Mouse (Mus musculus) midbrain, embryonic 14.5 days (tissue): Measurements from ENCODE around the gene Gm11733. TPM values are rescaled to one million over a fixed set of nuclear protein-coding genes. Genes with fewer than 3 reads are reported as not detected.

Experiments used
- ATAC-seq: fragments of 200-750 bp; cut with Nextera tagmentation; 2 replicates; pipeline ENCODE4 v1.8.0; 2017; ENCODE audit warnings: moderate number of reproducible peaks, moderate library complexity; ENCODE audit not compliant: low FRiP score, low TSS enrichment
- DNase-seq: peaks from one replicate; pipeline ENCODE4 v3.0.0-alpha.2; 2015
- H3K27ac ChIP-seq: fragments of 300-500 bp; sonication (generic); replicated peaks from 2 replicates; pipeline ENCODE4 v1.5.1; 2014; ENCODE audit warnings: mild to moderate bottlenecking, low read depth, low read length, moderate library complexity
- H3K27me3 ChIP-seq: fragments of 300-500 bp; sonication (generic); 2 replicates; pipeline ENCODE4 v1.6.1; 2014; ENCODE audit warnings: low read length, control low read depth, mixed read lengths; ENCODE audit not compliant: control insufficient read depth, insufficient read depth
- H3K36me3 ChIP-seq: fragments of 300-500 bp; sonication (generic); 2 replicates; pipeline ENCODE4 v1.6.1; 2014; ENCODE audit warnings: low read length, control low read depth; ENCODE audit not compliant: control insufficient read depth, insufficient read depth
- H3K4me1 ChIP-seq: fragments of 300-500 bp; sonication (generic); 2 replicates; pipeline ENCODE4 v1.6.1; 2014; ENCODE audit warnings: mild to moderate bottlenecking, antibody characterized with exemption, low read length, control low read depth; ENCODE audit not compliant: control insufficient read depth, insufficient read depth
- H3K4me2 ChIP-seq: fragments of 300-500 bp; sonication (generic); 2 replicates; pipeline ENCODE4 v1.6.1; 2014; ENCODE audit warnings: mild to moderate bottlenecking, low read length, moderate library complexity
- H3K4me3 ChIP-seq: fragments of 300-500 bp; sonication (generic); replicated peaks from 2 replicates; pipeline ENCODE4 v1.5.1; 2014; ENCODE audit warnings: low read depth, low read length
- H3K9ac ChIP-seq: fragments of 300-500 bp; sonication (generic); replicated peaks from 2 replicates; pipeline ENCODE4 v1.6.1; 2014; ENCODE audit warnings: mild to moderate bottlenecking, low read length, moderate library complexity
- H3K9me3 ChIP-seq: fragments of 300-500 bp; sonication (generic); 2 replicates; pipeline ENCODE4 v1.6.1; 2016; ENCODE audit warnings: low read length, control low read depth, mixed read lengths; ENCODE audit not compliant: control insufficient read depth
- WGBS: fragments of 180-500 bp; shearing (Covaris S2); extraction: QIAGEN DNeasy Blood & Tissue Kit; methylation state at CpG from one replicate; pipeline ENCODE4 v1.1.7; 2014; 5-methylcytosine and 5-hydroxymethylcytosine counted together
- polyA plus RNA-seq: library from polyadenylated mRNA; unstranded; fragments of >200 nt; fragmentation: Nextera tagmentation; extraction: Ambion mirVana; gene quantifications from 2 replicates; pipeline ENCODE4 v1.2.1, GENCODE M21; 2014

Gm11733 gene
- polyA plus RNA-seq, 1 experiment from 2014 or later, result 0.12 TPM

DNA sequence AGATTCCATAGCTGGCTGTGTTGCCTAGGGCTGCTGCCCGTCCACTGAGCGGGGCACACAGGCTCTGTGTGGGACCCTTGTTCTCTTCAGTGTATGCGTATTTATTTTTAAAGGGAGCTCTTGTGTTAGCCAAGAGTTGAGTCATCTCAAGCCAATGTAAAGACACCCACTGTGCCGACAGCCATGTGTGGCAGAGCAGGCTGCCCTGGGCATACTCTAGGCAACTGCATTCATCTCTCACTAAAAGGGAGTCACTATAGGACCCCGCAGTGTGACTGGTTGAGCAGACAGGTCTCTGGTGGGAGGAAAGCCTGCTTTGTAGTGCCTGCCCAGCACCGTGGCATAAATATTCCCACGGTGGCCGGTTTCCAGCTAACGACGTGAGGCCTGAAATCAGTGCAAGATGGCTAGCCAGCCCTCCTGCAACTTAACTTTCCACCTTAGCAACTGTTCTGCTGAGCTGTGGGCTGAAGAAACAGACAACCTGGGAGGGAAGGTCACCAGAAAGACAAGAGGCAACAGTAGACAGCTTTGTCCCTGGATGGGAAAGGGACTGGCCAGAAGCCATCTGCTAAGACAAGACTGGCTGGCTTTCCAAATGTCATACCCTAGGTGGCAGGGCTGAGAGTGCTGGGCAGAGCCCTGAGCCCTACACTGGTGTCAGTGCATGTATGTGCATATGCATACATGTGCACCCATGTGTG is 31.7 kb downstream of the Gm11733 start:
- no peak overlapping the region for H3K9ac ChIP-seq
- DNase-seq, result peak; percentile 37
- H3K27ac ChIP-seq, result no peak overlapping the region
- no peaks in the 10 kb centered on the region for H3K4me1 ChIP-seq
- H3K27me3 ChIP-seq, result no peaks in the 10 kb centered on the region
- no peak for ATAC-seq
- H3K9me3 ChIP-seq, result no peaks in the 10 kb centered on the region
- H3K4me2 ChIP-seq, result no peak overlapping the region
- no peaks in the 10 kb centered on the region for H3K36me3 ChIP-seq
- no peak overlapping the region for H3K4me3 ChIP-seq
- 74% methylated on average over 10 of the region's 10 CpGs for WGBS

DNA sequence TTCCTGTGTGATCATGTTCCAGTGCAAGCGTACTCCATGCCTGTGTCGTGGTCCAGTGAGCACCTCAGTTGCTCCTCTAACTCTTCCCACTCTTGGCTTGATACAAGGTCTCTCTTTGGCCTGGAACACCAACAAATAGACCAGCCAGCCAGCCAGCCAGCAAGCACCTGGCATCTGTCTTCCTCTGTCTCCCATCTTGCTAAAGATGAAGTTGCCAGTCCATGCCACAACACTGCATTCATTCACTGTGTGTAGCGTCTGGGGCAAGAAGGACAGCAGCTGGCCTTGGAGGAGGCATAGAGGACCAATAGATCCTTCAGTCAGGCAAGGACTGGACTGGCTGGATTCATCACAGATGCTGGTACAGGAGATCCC is 32.2 kb downstream of the Gm11733 start:
- Histone ChIP-seq H3K4me1 (no peaks in the 10 kb centered on the region), H3K36me3 (no peaks in the 10 kb centered on the region), H3K27ac (no peak overlapping the region), H3K4me2 (no peak overlapping the region), H3K4me3 (no peak overlapping the region), H3K27me3 (no peaks in the 10 kb centered on the region), H3K9ac (no peak overlapping the region), H3K9me3 (no peaks in the 10 kb centered on the region)
- ATAC-seq (no peak), DNase-seq (no peak)
- 90% methylated on average over 3 of the region's 3 CpGs for WGBS

DNA sequence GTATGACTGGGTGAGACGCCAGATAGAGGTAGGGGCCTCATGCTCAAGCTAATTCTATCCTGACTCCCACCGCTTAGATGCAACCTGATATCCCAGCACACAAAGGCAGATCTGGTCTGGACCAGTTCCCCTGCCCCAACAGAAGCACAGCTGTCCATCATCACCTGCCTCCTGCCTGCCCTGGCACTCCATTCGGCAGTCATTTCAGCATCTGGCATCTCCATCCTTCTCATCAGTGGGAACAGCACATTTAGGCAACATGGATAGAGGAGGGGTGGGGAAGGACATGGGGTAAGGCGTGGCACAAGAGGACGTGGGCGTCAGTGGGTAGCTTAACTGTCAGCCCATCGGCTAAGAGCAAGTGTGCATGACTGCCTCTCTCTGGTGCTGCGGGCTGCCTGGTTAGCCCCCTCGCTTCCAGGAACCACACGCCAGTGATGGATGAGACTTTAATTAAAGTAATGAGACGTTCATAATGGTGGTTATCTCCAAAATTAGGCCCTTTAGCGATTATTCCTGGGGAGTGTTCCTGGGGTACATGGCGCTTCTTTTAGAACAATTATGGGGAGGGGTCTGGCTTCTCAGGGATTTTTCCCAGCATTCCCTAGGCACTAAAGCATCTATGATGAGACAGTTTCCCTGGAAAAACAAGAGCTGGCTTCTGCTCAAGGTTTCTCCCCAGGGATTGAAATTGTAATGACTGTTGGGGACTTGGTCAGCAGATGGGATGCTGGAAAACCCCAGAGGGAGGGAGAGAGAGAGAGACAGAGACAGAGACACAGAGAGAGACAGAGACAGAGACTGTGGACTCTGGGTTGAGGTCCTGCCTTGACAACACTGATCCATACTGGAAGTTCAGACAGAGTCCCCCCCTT is 38.0 kb downstream of the Gm11733 start:
- H3K36me3 ChIP-seq, result no peaks in the 10 kb centered on the region
- ATAC-seq (no peak), DNase-seq (no peak)
- H3K4me1 ChIP-seq, result peaks cover 22% of the 10 kb centered on the region
- no peak overlapping the region for H3K4me2 ChIP-seq
- peak overlapping the region; percentile 47; the same call in 1 of the 2 replicates for H3K27ac ChIP-seq
- no peaks in the 10 kb centered on the region for H3K27me3 ChIP-seq
- H3K4me3 ChIP-seq, result no peak overlapping the region
- WGBS, result 70% methylated on average over 13 of the region's 13 CpGs
- no peak overlapping the region for H3K9ac ChIP-seq
- no peaks in the 10 kb centered on the region for H3K9me3 ChIP-seq

- 50% methylated on average over 16 of the region's 16 CpGs for WGBS
- Histone ChIP-seq H3K9ac (no peak overlapping the region), H3K4me2 (no peak overlapping the region)
Observed at GRCm38 (mm10) chr11:117522879-117523519, 38.8 kb downstream of the Gm11733 start.

DNA sequence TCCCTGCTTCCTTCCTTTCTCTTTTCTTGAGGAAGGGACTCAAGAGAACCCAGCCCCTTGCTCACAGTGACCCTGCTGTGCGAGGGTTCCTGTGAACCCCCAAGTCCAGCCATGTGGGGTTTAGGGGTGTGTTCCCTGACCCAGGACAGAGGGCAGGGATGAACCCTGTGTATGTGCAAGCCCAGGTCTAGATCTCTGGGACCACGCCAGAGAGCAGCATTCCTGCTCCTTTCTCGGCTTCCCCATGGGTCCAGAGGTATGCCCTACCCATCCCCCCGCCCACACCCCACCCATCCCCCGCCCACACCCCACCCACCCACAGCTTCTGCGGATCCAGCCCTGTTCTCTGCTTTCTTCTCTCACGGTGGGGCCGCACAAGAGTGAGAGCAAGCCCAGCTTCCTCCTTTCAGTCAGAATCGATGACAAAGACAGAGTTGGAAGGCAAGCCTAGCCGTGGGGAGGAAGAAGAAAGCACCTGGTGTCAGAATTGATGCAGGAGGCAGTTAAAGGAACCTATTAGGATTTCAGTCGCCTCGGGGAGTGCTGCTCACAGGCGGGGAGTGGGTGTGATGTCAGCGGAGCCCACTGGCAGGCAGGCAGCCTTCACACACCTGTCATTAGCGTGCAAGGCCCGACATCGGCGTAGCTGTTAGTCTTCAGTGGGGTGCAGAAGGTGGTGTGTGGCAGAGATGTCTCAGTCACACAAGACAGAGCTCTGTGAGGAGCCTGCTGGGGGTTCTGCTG is 41.6 kb downstream of the Gm11733 start:
- Histone ChIP-seq H3K9me3 (no peaks in the 10 kb centered on the region), H3K27me3 (no peaks in the 10 kb centered on the region), H3K36me3 (no peaks in the 10 kb centered on the region), H3K4me2 (no peak overlapping the region), H3K27ac (peak overlapping the region; percentile 74), H3K4me1 (peaks cover 22% of the 10 kb centered on the region), H3K4me3 (no peak overlapping the region), H3K9ac (no peak overlapping the region; the same call in 1 of the 2 replicates)
- no peak for ATAC-seq
- 28% methylated on average over 18 of the region's 18 CpGs for WGBS
- peak; percentile 70 for DNase-seq

More at GRCm38 (mm10) chr11:117522879-117523519, 38.8 kb downstream of the Gm11733 start:
- peak overlapping the region; percentile 47 for H3K27ac ChIP-seq
- no peaks in the 10 kb centered on the region for H3K27me3 ChIP-seq
- ATAC-seq (peak; percentile 60), DNase-seq (peak; percentile 74)
- H3K4me1 ChIP-seq, result peaks cover 22% of the 10 kb centered on the region
- H3K36me3 ChIP-seq, result no peaks in the 10 kb centered on the region
- no peak overlapping the region for H3K4me3 ChIP-seq
- H3K9me3 ChIP-seq, result no peaks in the 10 kb centered on the region

DNA sequence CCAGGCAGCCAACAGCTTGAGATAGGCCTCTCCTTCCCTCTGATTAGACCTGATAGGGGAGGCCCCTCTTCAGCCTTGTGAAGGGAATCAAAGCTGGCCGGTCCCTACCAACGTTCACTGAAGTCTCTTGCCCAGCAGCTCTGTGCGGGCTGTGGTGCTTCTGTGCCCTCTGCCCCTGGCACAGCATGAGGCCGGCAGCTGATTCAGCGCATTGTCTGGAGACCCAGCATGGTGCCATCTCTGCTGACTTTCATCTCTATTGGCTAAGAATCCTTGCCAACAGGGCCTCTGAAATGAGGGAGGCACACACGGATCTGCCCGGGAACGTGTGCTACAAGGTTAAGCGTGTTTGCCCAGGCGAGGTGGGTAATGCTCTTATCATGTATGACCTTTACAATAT is 48.2 kb downstream of the Gm11733 start:
- WGBS, result 19% methylated on average over 10 of the region's 10 CpGs
- DNase-seq, result no peak
- Histone ChIP-seq H3K9ac (no peak overlapping the region), H3K27ac (peak overlapping the region; percentile 32; the same call in 1 of the 2 replicates), H3K4me1 (peaks cover 15% of the 10 kb centered on the region), H3K36me3 (no peaks in the 10 kb centered on the region), H3K27me3 (no peaks in the 10 kb centered on the region), H3K9me3 (no peaks in the 10 kb centered on the region), H3K4me2 (no peak overlapping the region), H3K4me3 (no peak overlapping the region)
- ATAC-seq, result no peak

DNA sequence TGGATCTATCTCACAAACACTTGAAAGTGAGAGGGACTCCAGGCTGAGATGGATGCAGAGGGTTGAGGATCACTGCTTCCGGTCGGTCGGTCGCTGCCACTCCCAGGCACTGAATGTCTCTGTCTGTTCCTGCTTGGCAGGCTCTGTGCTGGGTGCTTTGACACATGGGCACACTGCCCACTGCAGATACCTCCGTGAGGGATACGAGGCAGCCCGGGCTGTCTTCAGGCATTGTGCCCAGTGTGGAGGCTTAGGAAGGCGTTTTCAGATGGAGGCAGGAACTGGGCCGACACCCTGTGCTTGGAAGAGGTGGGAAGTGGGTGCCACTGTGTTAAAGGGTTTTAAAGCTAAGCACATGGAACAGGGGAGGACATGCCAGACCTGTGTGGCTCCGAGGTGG is 50.7 kb downstream of the Gm11733 start:
- no peaks in the 10 kb centered on the region for H3K36me3 ChIP-seq
- no peak overlapping the region for H3K9ac ChIP-seq
- H3K9me3 ChIP-seq, result no peaks in the 10 kb centered on the region
- no peaks in the 10 kb centered on the region for H3K27me3 ChIP-seq
- no peak overlapping the region for H3K27ac ChIP-seq
- H3K4me2 ChIP-seq, result no peak overlapping the region
- H3K4me3 ChIP-seq, result no peak overlapping the region
- H3K4me1 ChIP-seq, result peaks cover 25% of the 10 kb centered on the region
- peak; percentile 46 for DNase-seq
- 66% methylated on average over 10 of the region's 10 CpGs for WGBS
- no peak for ATAC-seq
